Mouse (Mus musculus) ovary, postnatal 14 days (tissue): ENCODE measurements around the gene Gm49378.

ENCODE experiments used
- DNase-seq: peaks from one replicate; pipeline ENCODE4 v3.0.0; 2022; ENCODE audit warnings: low spot score

Gene Gm49378

DNA sequence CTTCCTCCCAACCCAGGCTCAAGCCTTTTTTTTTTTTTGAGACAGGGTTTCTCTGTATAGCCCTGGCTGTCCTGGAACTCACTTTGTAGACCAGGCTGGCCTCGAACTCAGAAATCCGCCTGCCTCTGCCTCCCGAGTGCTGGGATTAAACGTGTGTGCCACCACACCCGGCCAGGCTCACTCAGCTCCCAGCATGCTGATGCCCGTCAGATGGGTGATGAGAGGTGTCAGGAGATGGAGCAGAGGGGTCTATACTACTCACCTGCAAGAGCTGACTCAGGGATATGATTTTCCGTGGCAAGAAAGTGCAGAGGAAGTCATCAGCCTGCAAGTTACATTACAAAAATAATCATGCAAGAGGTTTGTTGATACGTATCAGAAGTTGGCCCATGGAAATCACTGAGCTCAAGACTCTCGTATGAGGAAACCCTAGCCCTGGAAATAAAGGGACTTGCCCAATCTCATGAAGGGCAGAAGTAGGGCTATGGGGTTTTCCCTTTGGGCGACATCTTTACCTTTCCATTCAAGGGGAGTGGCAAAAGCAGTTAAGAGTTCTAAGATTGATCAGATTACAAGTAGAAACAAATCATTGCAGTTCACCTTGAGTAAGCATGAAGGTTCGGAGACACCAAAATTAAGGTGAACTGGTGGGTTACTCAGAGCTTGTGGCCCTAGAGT lies 47.8 kb downstream of the Gm49378 start:
- DNase-seq: no peak

GRCm38 (mm10) chr14:55589271-55589670 lies 48.4 kb downstream of the Gm49378 start:
- DNase-seq: no peak

DNA sequence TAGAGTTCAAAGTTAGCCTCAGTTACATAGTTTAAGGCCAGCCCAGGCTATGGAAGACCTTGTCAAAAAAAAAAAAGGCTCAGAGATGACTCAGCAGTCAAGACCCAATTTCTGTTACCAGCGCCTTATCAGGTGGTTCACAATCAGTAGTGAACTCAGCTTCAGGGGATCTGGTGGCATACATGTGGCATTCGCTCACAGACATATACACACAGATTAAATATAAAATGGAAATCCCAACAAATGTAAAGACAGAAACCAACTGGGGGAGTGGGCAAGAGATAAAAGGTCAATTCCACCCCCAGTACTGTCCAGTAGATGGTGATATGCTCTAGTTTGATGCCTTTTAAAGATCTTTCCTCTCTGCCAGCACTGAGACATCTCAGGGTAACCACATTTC lies 51.5 kb downstream of the Gm49378 start:
- no peak for DNase-seq

GRCm38 (mm10) chr14:55585566-55585960 lies 52.1 kb downstream of the Gm49378 start:
- no peak for DNase-seq

GRCm38 (mm10) chr14:55584702-55585565 lies 52.8 kb downstream of the Gm49378 start, which contains the start of gene Emc9:
Emc9 (minus strand) TSS chr14:55585302.
- peak; percentile 52 for DNase-seq

DNA sequence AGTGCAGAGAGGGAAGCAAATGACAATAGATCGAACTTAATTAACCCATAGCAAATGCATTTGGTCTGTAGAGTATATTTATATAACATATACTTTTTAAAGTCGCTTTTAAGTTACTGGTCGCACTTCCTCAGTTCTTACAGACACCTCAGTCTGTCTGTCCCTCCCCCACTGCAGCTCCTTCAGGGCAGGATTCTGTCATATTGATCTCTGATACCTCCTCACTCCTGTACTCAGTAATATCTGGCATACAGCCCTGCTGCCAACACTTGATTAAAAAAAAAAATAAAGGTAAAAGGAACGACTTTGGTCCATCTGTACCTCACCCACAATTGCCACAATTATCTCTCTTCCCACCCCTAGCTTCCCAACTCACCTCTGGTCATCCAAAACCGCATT lies 53.4 kb downstream of the Gm49378 start:
- no peak for DNase-seq

GRCm38 (mm10) chr14:55581981-55582681 lies 55.6 kb downstream of the Gm49378 start:
- no peak for DNase-seq

GRCm38 (mm10) chr14:55580731-55581130 lies 57.0 kb downstream of the Gm49378 start:
- no peak for DNase-seq

DNA sequence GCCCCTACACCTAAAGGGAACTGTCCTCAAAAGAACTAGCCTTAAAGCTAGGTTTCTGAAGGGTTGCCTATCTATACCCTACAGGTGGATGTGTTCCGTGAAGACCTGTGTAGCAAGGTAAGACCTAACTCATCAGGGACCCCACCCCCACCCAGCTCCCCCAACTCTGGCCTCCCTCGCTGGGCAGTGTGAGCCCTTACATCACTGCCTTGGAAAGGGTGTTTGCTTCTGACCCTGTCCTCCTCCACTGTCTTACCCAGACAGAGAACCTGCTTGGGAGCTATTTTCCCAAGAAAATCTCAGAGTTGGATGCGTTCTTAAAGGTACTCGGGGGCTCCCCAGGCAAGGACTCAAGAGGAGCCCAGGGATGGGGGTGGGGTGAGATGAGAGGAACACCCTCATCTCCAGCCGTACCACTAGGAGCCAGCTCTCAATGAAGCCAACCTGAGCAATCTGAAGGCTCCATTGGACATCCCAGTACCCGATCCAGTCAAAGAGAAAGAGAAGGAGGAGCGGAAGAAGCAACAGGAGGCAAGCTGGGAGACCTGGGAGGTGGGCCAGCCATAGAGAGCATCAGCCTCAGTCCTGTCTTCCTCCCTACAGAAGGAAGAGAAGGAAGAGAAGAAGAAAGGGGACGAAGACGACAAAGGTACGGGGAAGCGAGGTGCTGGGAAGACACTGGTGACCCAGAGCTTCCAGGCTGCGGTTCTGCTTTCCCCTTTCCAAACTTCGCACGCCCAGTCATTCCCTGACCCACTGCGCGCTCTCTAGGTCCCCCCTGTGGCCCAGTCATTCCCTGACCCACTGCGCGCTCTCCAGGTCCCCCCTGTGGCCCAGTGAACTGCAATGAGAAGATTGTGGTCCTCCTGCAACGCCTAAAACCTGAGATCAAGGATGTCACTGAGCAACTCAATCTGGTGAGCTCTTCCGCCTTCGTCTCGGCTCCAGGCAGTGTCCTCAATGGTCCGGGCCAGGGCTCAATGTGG lies 57.9 kb downstream of the Gm49378 start:
- DNase-seq: no peak
